Mouse (Mus musculus) midbrain, postnatal 0 days (tissue): ENCODE measurements at regions not wholly inside any gene's neighbourhood (a gene's known extent, or its start where the extent isn't known, plus 50 kb on each side); places are given as distances from the start of the nearest gene placed in this dataset.
"Not testable (repeated sequence)": the region's sequence is repeated elsewhere in the genome, so short reads cannot be mapped to it uniquely, and the experiment has no call there.

Experiments used
- ATAC-seq: fragments of 200-750 bp; cut with Nextera tagmentation; 2 replicates; pipeline ENCODE4 v1.8.0; 2017; ENCODE audit warnings: moderate number of reproducible peaks, mild to moderate bottlenecking, moderate TSS enrichment, moderate library complexity; ENCODE audit not compliant: low FRiP score
- DNase-seq: peaks from one replicate; pipeline ENCODE4 v3.0.0-alpha.2; 2015; ENCODE audit warnings: low spot score
- H3K27ac ChIP-seq: fragments of 300-500 bp; sonication (generic); 2 replicates; pipeline ENCODE4 v1.5.1; 2014; ENCODE audit warnings: low read depth, mild to moderate bottlenecking, low read length, mixed read lengths
- H3K27me3 ChIP-seq: fragments of 300-500 bp; sonication (generic); 2 replicates; pipeline ENCODE4 v1.6.1; 2014; ENCODE audit warnings: low read length, control low read depth, mixed read lengths; ENCODE audit not compliant: insufficient read depth
- H3K36me3 ChIP-seq: fragments of 300-500 bp; sonication (generic); 2 replicates; pipeline ENCODE4 v1.6.1; 2014; ENCODE audit warnings: low read length, control low read depth, mixed read lengths; ENCODE audit not compliant: insufficient read depth
- H3K4me1 ChIP-seq: fragments of 300-500 bp; sonication (generic); 2 replicates; pipeline ENCODE4 v1.6.1; 2014; ENCODE audit warnings: mild to moderate bottlenecking, control low read depth, antibody characterized with exemption, low read length, mixed read lengths; ENCODE audit not compliant: insufficient read depth
- H3K4me2 ChIP-seq: fragments of 300-500 bp; sonication (generic); 2 replicates; pipeline ENCODE4 v1.6.1; 2014; ENCODE audit warnings: low read depth, mild to moderate bottlenecking, low read length, mixed read lengths; ENCODE audit not compliant: poor library complexity, severe bottlenecking
- H3K4me3 ChIP-seq: fragments of 300-500 bp; sonication (generic); 2 replicates; pipeline ENCODE4 v1.5.1; 2014; ENCODE audit warnings: low read depth, mild to moderate bottlenecking, low read length, moderate library complexity
- H3K9ac ChIP-seq: fragments of 300-500 bp; sonication (generic); replicated peaks from 2 replicates; pipeline ENCODE4 v1.6.1; 2014; ENCODE audit warnings: mild to moderate bottlenecking, low read length, moderate library complexity, mixed read lengths; ENCODE audit not compliant: poor library complexity, severe bottlenecking
- H3K9me3 ChIP-seq: fragments of 300-500 bp; sonication (generic); 2 replicates; pipeline ENCODE4 v1.6.1; 2016; ENCODE audit warnings: low read length, control low read depth
- CTCF ChIP-seq: IDR thresholded peaks from 2 replicates; pipeline ENCODE4 v1.5.1; 2016; ENCODE audit warnings: antibody characterized with exemption, mild to moderate bottlenecking
- WGBS: fragments of 180-500 bp; shearing (Covaris S2); extraction: QIAGEN DNeasy Blood & Tissue Kit; methylation state at CpG from one replicate; pipeline ENCODE4 v1.1.7; 2014; 5-methylcytosine and 5-hydroxymethylcytosine counted together

GRCm38 (mm10) chr17:3035099-3035498 lies 79.7 kb upstream of the Scaf8 start:
- no peaks in the 10 kb centered on the region for H3K36me3 ChIP-seq
- no peak overlapping the region for H3K27ac ChIP-seq
- no peak overlapping the region for H3K4me3 ChIP-seq
- H3K4me2 ChIP-seq, result no peak overlapping the region
- WGBS, result 67% methylated on average over 2 of the region's 2 CpGs
- no peaks in the 10 kb centered on the region for H3K27me3 ChIP-seq
- peaks cover 22% of the 10 kb centered on the region; the same call in 1 of the 2 replicates for H3K9me3 ChIP-seq
- no peak for DNase-seq
- ATAC-seq, result no peak
- TF ChIP-seq CTCF, result no peak
- no peak overlapping the region for H3K9ac ChIP-seq
- H3K4me1 ChIP-seq, result no peaks in the 10 kb centered on the region

- H3K4me3 ChIP-seq, result no peak overlapping the region
- no peak overlapping the region for H3K9ac ChIP-seq
- no peaks in the 10 kb centered on the region for H3K36me3 ChIP-seq
- no peaks in the 10 kb centered on the region for H3K27me3 ChIP-seq
- 46% methylated on average over 3 of the region's 3 CpGs for WGBS
- no peak overlapping the region for H3K27ac ChIP-seq
- no peaks in the 10 kb centered on the region for H3K4me1 ChIP-seq
- no peak for ATAC-seq
- no peak for DNase-seq
- peaks cover 14% of the 10 kb centered on the region; the same call in 1 of the 2 replicates for H3K9me3 ChIP-seq
- no peak overlapping the region for H3K4me2 ChIP-seq
- no peak for TF ChIP-seq CTCF
Observed at GRCm38 (mm10) chr17:3037145-3037870, 77.5 kb upstream of the Scaf8 start.

GRCm38 (mm10) chr17:3038067-3038466 lies 76.7 kb upstream of the Scaf8 start:
- 89% methylated on average over 1 of the region's 1 CpGs for WGBS
- no peak for ATAC-seq

GRCm38 (mm10) chr17:3044520-3044919 lies 70.3 kb upstream of the Scaf8 start:
- H3K27ac ChIP-seq, H3K4me2 ChIP-seq, H3K27me3 ChIP-seq, H3K4me1 ChIP-seq, ATAC-seq, H3K9me3 ChIP-seq, H3K9ac ChIP-seq, H3K4me3 ChIP-seq, H3K36me3 ChIP-seq, DNase-seq: not testable (repeated sequence)
- WGBS, result 89% methylated on average over 20 of the region's 20 CpGs

More at GRCm38 (mm10) chr17:3038067-3038466, 76.7 kb upstream of the Scaf8 start:
- Histone ChIP-seq H3K9me3 (peaks cover 10% of the 10 kb centered on the region; the same call in 1 of the 2 replicates), H3K4me1 (no peaks in the 10 kb centered on the region), H3K36me3 (no peaks in the 10 kb centered on the region), H3K9ac (no peak overlapping the region), H3K27ac (no peak overlapping the region), H3K27me3 (no peaks in the 10 kb centered on the region), H3K4me2 (no peak overlapping the region), H3K4me3 (no peak overlapping the region)
- DNase-seq, result no peak
- no peak for TF ChIP-seq CTCF

- WGBS, result 87% methylated on average over 4 of the region's 4 CpGs
- DNase-seq, ATAC-seq, H3K9ac ChIP-seq, H3K4me3 ChIP-seq, H3K4me1 ChIP-seq, H3K27me3 ChIP-seq, H3K4me2 ChIP-seq, H3K27ac ChIP-seq, H3K36me3 ChIP-seq, H3K9me3 ChIP-seq: not testable (repeated sequence)
Observed at GRCm38 (mm10) chr17:3053859-3054258, 60.9 kb upstream of the Scaf8 start.

- H3K9me3 ChIP-seq, H3K27me3 ChIP-seq, H3K9ac ChIP-seq, H3K27ac ChIP-seq, H3K4me1 ChIP-seq, ATAC-seq, H3K36me3 ChIP-seq, DNase-seq, H3K4me3 ChIP-seq, H3K4me2 ChIP-seq: not testable (repeated sequence)
- 29% methylated on average over 8 of the region's 8 CpGs for WGBS
Observed at GRCm38 (mm10) chr17:3054848-3055247, 59.9 kb upstream of the Scaf8 start.

- H3K9ac ChIP-seq, H3K4me2 ChIP-seq, DNase-seq, ATAC-seq, H3K4me1 ChIP-seq, H3K9me3 ChIP-seq, H3K4me3 ChIP-seq, H3K27ac ChIP-seq, H3K36me3 ChIP-seq, H3K27me3 ChIP-seq: not testable (repeated sequence)
- 79% methylated on average over 3 of the region's 3 CpGs for WGBS
Observed at GRCm38 (mm10) chr17:3055376-3055775, 59.4 kb upstream of the Scaf8 start.

- H3K4me3 ChIP-seq, H3K9me3 ChIP-seq, ATAC-seq, H3K4me1 ChIP-seq, H3K27me3 ChIP-seq, H3K27ac ChIP-seq, H3K36me3 ChIP-seq, H3K9ac ChIP-seq, H3K4me2 ChIP-seq, DNase-seq: not testable (repeated sequence)
- 90% methylated on average over 1 of the region's 1 CpGs for WGBS
Observed at GRCm38 (mm10) chr17:3063401-3063800, 51.4 kb upstream of the Scaf8 start.
